Comparison of ENCODE assay signal across 19 mouse cellular contexts in the genomic region with DNA sequence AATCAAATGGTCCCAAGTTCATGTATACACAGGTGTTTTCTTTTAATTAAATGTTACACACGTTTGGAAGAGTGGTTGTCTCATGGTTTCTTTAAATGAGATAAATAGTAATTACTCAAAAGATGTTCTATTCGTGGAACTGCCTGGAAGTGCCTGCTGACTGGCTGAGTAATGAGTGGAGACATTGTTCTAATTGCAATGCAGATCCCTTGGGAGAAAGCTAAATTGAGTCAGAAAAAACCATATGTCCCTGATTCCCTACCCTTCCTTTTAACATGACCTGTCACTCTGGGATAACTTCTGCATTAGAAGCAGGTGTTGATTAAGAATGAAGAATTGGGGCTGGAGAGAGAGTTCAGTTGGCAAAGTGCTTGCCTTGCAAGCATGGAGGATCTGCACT.
"Had no signal": no experiment of that assay in that cellular context is flagged by ENCODE, and none has a peak within 500 bp of the region (broad histone marks: within the 10 kb centered on the region; RNA-seq: fewer than 3 reads in every experiment).

No protein-coding gene starts in this region.

- DNase-seq: kidney, adult 8-10 months; kidney, postnatal 10 days; kidney, postnatal 36 days; left cerebral cortex, postnatal 4 days; liver, postnatal 0 days; lung, embryonic 14.5 days; retina, postnatal 1 day; thymus, adult 18-20 months; thymus, postnatal 36 days had no signal

- H3K27ac ChIP-seq: kidney, embryonic 15.5 days; limb, embryonic 12.5 days; limb, embryonic 15.5 days; liver, embryonic 14.5 days; macrophage; midbrain, embryonic 13.5 days; neural tube, embryonic 13.5 days had no signal

- ATAC-seq: liver, postnatal 0 days; lung, postnatal 0 days; midbrain, embryonic 13.5 days had no signal

- H3K9me3 ChIP-seq: kidney, embryonic 15.5 days; limb, embryonic 12.5 days; limb, embryonic 15.5 days; midbrain, embryonic 13.5 days; neural tube, embryonic 13.5 days had no signal

- H3K4me2 ChIP-seq: kidney, embryonic 15.5 days; limb, embryonic 12.5 days; limb, embryonic 15.5 days; liver, embryonic 11.5 days; lung, embryonic 14.5 days; midbrain, embryonic 13.5 days; neural tube, embryonic 13.5 days had no signal

- H3K9ac ChIP-seq: kidney, embryonic 15.5 days; limb, embryonic 12.5 days; limb, embryonic 15.5 days; liver, embryonic 14.5 days; liver, postnatal 0 days; lung, embryonic 14.5 days; midbrain, embryonic 13.5 days; neural tube, embryonic 13.5 days had no signal

- H3K36me3 ChIP-seq: kidney, embryonic 15.5 days; limb, embryonic 12.5 days; limb, embryonic 15.5 days; midbrain, embryonic 13.5 days; neural tube, embryonic 13.5 days had no signal

- H3K4me1 ChIP-seq: kidney, embryonic 15.5 days; limb, embryonic 12.5 days; limb, embryonic 15.5 days; neural tube, embryonic 13.5 days had no signal

- H3K4me3 ChIP-seq: kidney, embryonic 15.5 days; limb, embryonic 12.5 days; limb, embryonic 15.5 days; midbrain, embryonic 13.5 days; myocyte; neural tube, embryonic 13.5 days had no signal

- H3K27me3 ChIP-seq: kidney, embryonic 15.5 days; limb, embryonic 12.5 days; limb, embryonic 15.5 days; midbrain, embryonic 13.5 days; neural tube, embryonic 13.5 days had no signal
